Mouse (Mus musculus) cerebellum, adult 2 months (tissue): ENCODE data around the gene Cfap77.

Experiments used
- CTCF ChIP-seq: fragments of 200-500 bp; IDR thresholded peaks from 2 replicates; pipeline ENCODE4 v1.5.1; 2011; ENCODE audit warnings: low read depth, mild to moderate bottlenecking, control low read depth, low read length, moderate library complexity, borderline replicate concordance; ENCODE audit not compliant: insufficient read depth
- POLR2A ChIP-seq: fragments of 200-500 bp; IDR thresholded peaks from 2 replicates; pipeline ENCODE4 v1.6.1; 2011; ENCODE audit warnings: low read length, control low read depth, borderline replicate concordance; ENCODE audit not compliant: insufficient read depth

DNA sequence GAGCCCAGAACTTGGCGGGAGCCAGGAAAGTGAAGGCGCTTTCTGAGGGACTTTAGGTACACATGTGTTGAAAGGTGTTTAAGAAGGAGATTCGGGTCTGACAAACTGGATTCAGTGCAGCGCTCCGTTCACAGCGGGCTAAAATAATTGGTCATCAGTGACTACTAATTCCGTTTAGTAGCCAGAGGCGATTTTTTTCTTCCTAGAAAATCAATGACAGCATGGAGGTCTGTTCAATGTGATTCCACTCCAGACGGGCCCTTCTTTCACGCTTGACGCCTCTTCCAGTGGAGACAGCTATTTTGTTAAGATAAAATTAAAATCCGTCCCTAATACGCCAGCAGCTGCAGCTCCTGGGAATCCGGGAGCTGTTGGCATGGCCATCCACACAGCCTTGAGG is 84.4 kb downstream of the Cfap77 start:
- TF ChIP-seq CTCF (no peak), POLR2A (no peak)
